Mouse (Mus musculus): Measurements from ENCODE around the gene Zfp697. TPM values are rescaled to one million over a fixed set of nuclear protein-coding genes. Genes with fewer than 3 reads are reported as not detected.

Zfp697 gene
- polyA plus RNA-seq, 1 experiment from 2014 or later: 2.1 TPM

DNA sequence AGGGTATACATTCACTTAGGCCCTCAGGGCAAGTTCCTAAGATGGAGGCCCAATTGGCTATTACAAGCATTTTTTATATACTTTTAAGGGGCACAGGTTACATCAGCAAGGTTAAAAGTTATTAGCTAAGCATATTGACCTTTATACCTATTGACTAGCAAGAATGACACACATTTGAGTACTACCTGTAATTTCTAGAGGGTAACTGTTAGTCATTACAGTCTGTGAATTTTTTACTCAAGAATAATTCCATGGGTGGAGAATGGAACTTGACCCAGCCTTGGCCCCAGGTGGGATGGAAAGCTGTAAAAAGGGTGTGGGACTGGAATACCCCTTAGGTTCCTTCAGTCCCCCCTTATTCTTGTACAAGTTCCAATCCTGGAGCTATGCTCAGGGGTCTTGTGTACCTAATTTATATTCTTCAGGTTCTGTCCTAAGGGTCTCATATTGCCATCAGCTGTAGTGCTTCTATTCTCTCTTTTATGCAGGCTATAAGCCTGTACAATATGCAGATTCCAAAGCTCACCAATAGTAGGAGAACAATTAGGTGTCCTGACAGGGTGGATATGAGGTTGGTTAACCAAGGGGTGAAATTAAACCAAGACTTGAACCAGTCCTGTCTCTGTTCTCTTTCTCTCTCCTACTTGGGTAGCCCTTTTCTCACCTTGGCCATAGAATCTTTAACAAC is 400.1 kb downstream of the Zfp697 start:
- H3K27ac ChIP-seq (ENCODE audit: low read length): no peak overlapping the region

DNA sequence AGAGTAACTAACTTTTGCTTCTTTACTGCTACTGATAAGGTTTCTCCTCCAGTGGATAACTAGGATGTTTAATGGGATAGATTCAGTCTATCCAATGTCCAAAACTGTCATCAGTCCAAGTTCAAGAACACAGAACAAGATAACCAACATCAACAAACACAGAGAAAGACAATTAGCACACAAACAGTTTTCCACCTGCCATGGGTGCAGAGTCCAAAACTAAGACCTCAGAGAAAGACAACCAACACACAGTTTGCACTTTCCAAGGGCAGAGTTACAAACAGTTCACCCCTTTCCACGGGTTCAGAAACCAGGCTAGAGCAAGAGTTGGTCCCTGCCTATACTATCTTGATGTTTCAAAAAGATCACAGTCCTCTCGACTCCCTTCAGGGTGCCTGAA is 404.3 kb downstream of the Zfp697 start:
- no peak for ATAC-seq (ENCODE audit: low read depth)
- Histone ChIP-seq H3K27ac (ENCODE audit: low read length) (no peak overlapping the region), H3K4me1 (ENCODE audit: control insufficient read depth, low read depth, low read length) (no peaks in the 10 kb centered on the region), H3K36me3 (ENCODE audit: control insufficient read depth, insufficient read depth) (no peaks in the 10 kb centered on the region), H3K27me3 (ENCODE audit: control insufficient read depth, insufficient read depth, low read depth, low read length) (no peaks in the 10 kb centered on the region), H3K4me2 (ENCODE audit: low read depth, low read length) (no peak overlapping the region), H3K9me3 (replicated peaks; ENCODE audit: control insufficient read depth, low read length) (no peaks in the 10 kb centered on the region), H3K9ac (ENCODE audit: low read depth, low read length) (no peak overlapping the region), H3K4me3 (ENCODE audit: low read depth, low read length) (no peak overlapping the region)
- WGBS (ENCODE audit: insufficient replicate concordance): 39% methylated on average over 2 of the region's 2 CpGs

More for the DNA sequence above, 400.1 kb downstream of the Zfp697 start:
- H3K27me3 ChIP-seq (ENCODE audit: control insufficient read depth, insufficient read depth, low read depth, low read length): no peaks in the 10 kb centered on the region
- H3K4me2 ChIP-seq (ENCODE audit: low read depth, low read length): no peak overlapping the region
- H3K4me3 ChIP-seq (ENCODE audit: low read depth, low read length): no peak overlapping the region
- no peak for ATAC-seq (ENCODE audit: low read depth)
- no peaks in the 10 kb centered on the region for H3K4me1 ChIP-seq (ENCODE audit: control insufficient read depth, low read depth, low read length)
- H3K36me3 ChIP-seq (ENCODE audit: control insufficient read depth, insufficient read depth): no peaks in the 10 kb centered on the region
- H3K9me3 ChIP-seq (replicated peaks; ENCODE audit: control insufficient read depth, low read length): no peaks in the 10 kb centered on the region
- H3K9ac ChIP-seq (ENCODE audit: low read depth, low read length): no peak overlapping the region

Other genes with a start within 250 kb of the Zfp697 start
- gene Adam30, start 221.8 kb upstream of the Zfp697 start, polyA plus RNA-seq (2015; fragmentation: Nextera tagmentation; extraction: Ambion mirVana): not detected in 2 replicates
- gene Reg4, start 160.3 kb upstream of the Zfp697 start, polyA plus RNA-seq (2015; fragmentation: Nextera tagmentation; extraction: Ambion mirVana): 0.27 TPM in 1 of 2 replicates, not detected in the other
- gene Hmgcs2, start 102.0 kb upstream of the Zfp697 start, polyA plus RNA-seq (2015; fragmentation: Nextera tagmentation; extraction: Ambion mirVana): 293 and 366 TPM in 2 replicates
- 179 and 193 TPM in 2 replicates for gene Phgdh, start 42.5 kb upstream of the Zfp697 start, polyA plus RNA-seq (2015; fragmentation: Nextera tagmentation; extraction: Ambion mirVana)
- not detected in 2 replicates for gene Gm4450, start 74.7 kb downstream of the Zfp697 start, polyA plus RNA-seq (2015; fragmentation: Nextera tagmentation; extraction: Ambion mirVana)
- gene Hsd3b4, start 128.1 kb downstream of the Zfp697 start, polyA plus RNA-seq (2015; fragmentation: Nextera tagmentation; extraction: Ambion mirVana): 0.12 TPM in 1 of 2 replicates, not detected in the other
- 0.12 TPM in 1 of 2 replicates, not detected in the other for gene Gm10681, start 206.3 kb downstream of the Zfp697 start, polyA plus RNA-seq (2015; fragmentation: Nextera tagmentation; extraction: Ambion mirVana)
- gene Hsd3b5, start 247.8 kb downstream of the Zfp697 start, polyA plus RNA-seq (2015; fragmentation: Nextera tagmentation; extraction: Ambion mirVana): 0.09 TPM in 1 of 2 replicates, not detected in the other

Data from liver, embryonic 16.5 days (tissue).